Mouse (Mus musculus) erythroblast, embryonic 14.5 days (primary cell): Measurements from ENCODE around the gene Naa15. TPM values are rescaled to one million over a fixed set of nuclear protein-coding genes. Genes with fewer than 3 reads are reported as not detected.
"Not testable (repeated sequence)": the region's sequence is repeated elsewhere in the genome, so short reads cannot be mapped to it uniquely, and the experiment has no call there.

Experiments used
- H3K27me3 ChIP-seq: 2 replicates; pipeline ENCODE4 v1.6.1; 2012; ENCODE audit warnings: inconsistent platforms; ENCODE audit not compliant: control insufficient read depth
- H3K36me3 ChIP-seq: 2 replicates; pipeline ENCODE4 v1.6.1; 2012; ENCODE audit warnings: mild to moderate bottlenecking, inconsistent platforms; ENCODE audit not compliant: control insufficient read depth
- H3K4me1 ChIP-seq: 2 replicates; pipeline ENCODE4 v1.6.1; 2012; ENCODE audit warnings: inconsistent platforms; ENCODE audit not compliant: control insufficient read depth
- H3K4me3 ChIP-seq: replicated peaks from 2 replicates; pipeline ENCODE3; 2012; ENCODE audit warnings: moderate library complexity, mild to moderate bottlenecking, inconsistent platforms
- H3K9me3 ChIP-seq: 2 replicates; pipeline ENCODE4 v1.6.1; 2012; ENCODE audit warnings: low read length, inconsistent platforms, mixed read lengths; ENCODE audit not compliant: control insufficient read depth
- GATA1 ChIP-seq: IDR thresholded peaks from 2 replicates; pipeline ENCODE4 v1.6.1; 2012; ENCODE audit warnings: low read length, inconsistent platforms, mixed read lengths
- TAL1 ChIP-seq: IDR thresholded peaks from 3 replicates; pipeline ENCODE4 v1.6.1; 2012; ENCODE audit warnings: low read length, inconsistent platforms, mixed read lengths
- polyA plus RNA-seq: library from polyadenylated mRNA; stranded (reverse); fragments of >175 nt; gene quantifications from 2 replicates; pipeline ENCODE4 v1.2.3, GENCODE M21; 2012

Naa15 gene
- polyA plus RNA-seq, 1 experiment, result 1.2 TPM

DNA sequence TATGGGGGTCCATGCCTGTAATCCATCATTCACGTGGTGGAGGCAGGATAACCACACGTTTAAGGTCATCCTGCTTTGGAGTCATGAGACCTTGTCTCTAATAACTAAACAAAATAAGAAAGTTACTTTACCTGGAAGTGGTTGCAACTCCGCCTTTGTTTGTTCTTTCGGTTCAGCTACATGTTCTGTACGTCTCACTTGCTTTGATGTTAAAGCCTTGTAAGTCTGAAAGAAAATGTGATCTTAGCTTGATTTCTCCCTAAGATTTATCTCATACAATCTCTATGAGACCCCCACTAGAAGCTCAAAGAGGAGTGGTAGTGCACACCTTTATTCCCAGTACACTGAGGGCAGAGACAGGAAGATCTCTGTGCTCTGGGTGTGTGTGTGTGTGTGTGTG, 23.9 kb upstream of the Naa15 start:
- Histone ChIP-seq H3K9me3 (no peaks in the 10 kb centered on the region), H3K36me3 (no peaks in the 10 kb centered on the region), H3K4me3 (no peak overlapping the region), H3K4me1 (peaks cover 45% of the 10 kb centered on the region), H3K27me3 (peaks cover 11% of the 10 kb centered on the region)
- TF ChIP-seq GATA1 (no peak), TAL1 (no peak)

- H3K4me1 ChIP-seq, result peaks cover 47% of the 10 kb centered on the region
- peaks cover 16% of the 10 kb centered on the region for H3K27me3 ChIP-seq
- no peak overlapping the region for H3K4me3 ChIP-seq
- no peak for TF ChIP-seq GATA1
- TF ChIP-seq TAL1, result no peak
- no peaks in the 10 kb centered on the region for H3K9me3 ChIP-seq
- H3K36me3 ChIP-seq, result no peaks in the 10 kb centered on the region
These were observed 23.4 kb upstream of the Naa15 start for GRCm38 (mm10) chr3:51391591-51391990.

GRCm38 (mm10) chr3:51393018-51393417, 21.9 kb upstream of the Naa15 start:
- peaks cover 27% of the 10 kb centered on the region for H3K27me3 ChIP-seq
- H3K36me3 ChIP-seq, H3K9me3 ChIP-seq, H3K4me3 ChIP-seq: not testable (repeated sequence)
- H3K4me1 ChIP-seq, result peaks cover 37% of the 10 kb centered on the region

- Histone ChIP-seq H3K27me3 (peaks cover 32% of the 10 kb centered on the region), H3K9me3 (no peaks in the 10 kb centered on the region)
- TF ChIP-seq GATA1, result no peak
- no peak for TF ChIP-seq TAL1
These were observed 21.3 kb upstream of the Naa15 start for GRCm38 (mm10) chr3:51393651-51394050.

DNA sequence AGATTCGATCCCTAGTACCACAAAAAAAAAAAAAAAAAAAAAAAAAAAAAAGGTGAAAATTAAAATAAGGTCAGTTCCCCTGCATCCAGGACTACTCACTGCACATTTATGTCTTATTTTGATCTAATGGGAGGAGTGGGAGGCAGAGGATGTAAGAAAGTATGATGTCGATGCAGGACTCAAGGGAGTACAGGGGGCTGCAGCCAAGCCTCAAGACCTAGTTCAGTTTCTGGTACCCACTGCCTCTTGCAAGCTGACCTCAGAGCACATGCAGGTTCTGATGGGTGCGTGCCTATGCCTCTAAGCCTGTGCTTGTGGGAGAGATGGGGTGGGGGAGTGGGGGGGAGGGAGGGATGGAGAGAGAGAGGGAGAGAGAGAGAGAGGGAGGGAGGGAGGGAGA, 20.1 kb upstream of the Naa15 start:
- Histone ChIP-seq H3K9me3 (no peaks in the 10 kb centered on the region), H3K4me1 (peaks cover 23% of the 10 kb centered on the region), H3K27me3 (peaks cover 42% of the 10 kb centered on the region), H3K36me3 (no peaks in the 10 kb centered on the region), H3K4me3 (no peak overlapping the region)
- TF ChIP-seq TAL1 (no peak), GATA1 (no peak)

More at GRCm38 (mm10) chr3:51393651-51394050, 21.3 kb upstream of the Naa15 start:
- no peaks in the 10 kb centered on the region for H3K36me3 ChIP-seq
- peaks cover 33% of the 10 kb centered on the region for H3K4me1 ChIP-seq
- no peak overlapping the region for H3K4me3 ChIP-seq

GRCm38 (mm10) chr3:51395461-51396145, 19.3 kb upstream of the Naa15 start:
- TF ChIP-seq TAL1 (no peak), GATA1 (no peak)
- H3K4me3 ChIP-seq, result no peak overlapping the region
- peaks cover 42% of the 10 kb centered on the region for H3K27me3 ChIP-seq
- H3K36me3 ChIP-seq, result no peaks in the 10 kb centered on the region
- no peaks in the 10 kb centered on the region for H3K9me3 ChIP-seq
- peaks cover 19% of the 10 kb centered on the region for H3K4me1 ChIP-seq

DNA sequence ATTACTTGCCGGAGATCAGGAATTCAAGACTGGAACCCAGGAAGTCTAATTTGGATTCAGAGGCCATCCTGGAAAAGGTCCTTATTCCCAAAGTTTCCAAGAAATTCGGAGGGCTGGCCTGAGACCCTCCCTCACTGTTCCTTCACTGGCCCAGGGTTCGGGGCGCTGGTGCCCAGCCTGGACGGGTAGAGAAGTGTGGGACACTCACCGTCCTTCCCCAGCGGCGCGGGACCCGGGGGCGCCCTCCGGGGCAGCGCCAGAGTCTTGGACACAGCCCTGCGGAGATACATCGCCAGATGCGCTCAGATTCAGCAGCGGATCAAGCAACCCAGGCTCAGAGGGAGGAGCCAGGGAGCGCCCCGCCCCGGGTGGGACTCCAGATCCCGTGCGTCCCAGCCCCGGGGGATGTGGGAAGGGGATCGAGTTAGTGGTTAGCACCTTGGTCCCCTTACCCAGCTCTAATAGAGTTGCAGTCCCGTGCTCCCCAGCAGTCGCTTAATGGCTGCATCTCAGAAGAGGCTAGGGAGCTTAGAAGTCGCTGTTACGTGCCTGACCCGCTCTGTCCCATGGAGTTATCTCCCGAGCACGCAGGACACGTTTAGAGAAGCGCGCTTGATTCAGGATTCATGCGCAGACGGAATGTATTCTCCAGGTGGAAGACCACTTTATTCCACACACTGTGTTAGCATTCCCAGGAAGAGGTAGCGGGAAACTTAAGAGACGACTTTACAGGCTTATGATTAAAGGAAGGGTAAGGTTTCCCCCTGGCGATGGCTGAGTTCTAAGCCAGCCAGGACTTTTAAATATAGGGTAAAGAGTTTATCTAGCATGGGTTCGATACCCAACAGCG, 18.5 kb upstream of the Naa15 start, which contains the start of gene Mgarp:
Gene Mgarp, minus strand, starts transcription at position 520 of the 850 bp plus-strand sequence.
- Histone ChIP-seq H3K36me3 (no peaks in the 10 kb centered on the region), H3K4me3 (peak within 1 kb of the TSS; percentile 71), H3K9me3 (no peaks in the 10 kb centered on the region), H3K4me1 (peaks cover 22% of the 10 kb centered on the region), H3K27me3 (peaks cover 42% of the 10 kb centered on the region)
- TF ChIP-seq TAL1, result no peak
- no peak for TF ChIP-seq GATA1

- Histone ChIP-seq H3K27me3 (peaks cover 42% of the 10 kb centered on the region), H3K36me3 (peaks cover 3% of the 10 kb centered on the region), H3K9me3 (no peaks in the 10 kb centered on the region), H3K4me1 (peaks cover 22% of the 10 kb centered on the region), H3K4me3 (no peak overlapping the region)
- no peak for TF ChIP-seq GATA1
- TF ChIP-seq TAL1, result no peak
These were observed 17.1 kb upstream of the Naa15 start for GRCm38 (mm10) chr3:51397700-51398299.

DNA sequence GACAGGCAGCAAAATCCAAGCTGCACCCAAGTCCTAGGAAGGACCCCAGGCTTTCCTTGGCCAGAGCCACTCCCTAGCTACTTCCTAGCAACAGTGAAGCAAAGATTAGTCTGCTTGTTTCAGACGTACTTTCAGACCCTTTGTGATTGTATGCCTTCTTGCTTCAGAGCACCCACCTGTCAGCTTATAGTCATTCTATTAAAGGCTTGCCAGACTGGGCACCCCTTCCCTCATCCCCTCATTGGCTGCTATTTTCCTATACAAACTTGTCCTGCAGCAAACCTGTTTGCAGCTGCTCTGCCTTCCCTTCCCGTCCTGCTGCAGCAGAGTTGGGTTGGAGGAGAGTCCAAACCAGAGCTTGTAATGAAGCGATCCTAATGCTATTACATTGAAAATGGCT, 16.3 kb upstream of the Naa15 start:
- Histone ChIP-seq H3K27me3 (peaks cover 42% of the 10 kb centered on the region), H3K4me3 (no peak overlapping the region), H3K4me1 (peaks cover 22% of the 10 kb centered on the region), H3K9me3 (no peaks in the 10 kb centered on the region), H3K36me3 (peaks cover 12% of the 10 kb centered on the region)
- TF ChIP-seq TAL1, result no peak
- TF ChIP-seq GATA1, result no peak
